Mouse (Mus musculus): ENCODE measurements around the gene Cryba4. TPM values are rescaled to one million over a fixed set of nuclear protein-coding genes. Genes with fewer than 3 reads are reported as not detected.

Cryba4 gene
- polyA plus RNA-seq, 1 experiment: not detected

DNA sequence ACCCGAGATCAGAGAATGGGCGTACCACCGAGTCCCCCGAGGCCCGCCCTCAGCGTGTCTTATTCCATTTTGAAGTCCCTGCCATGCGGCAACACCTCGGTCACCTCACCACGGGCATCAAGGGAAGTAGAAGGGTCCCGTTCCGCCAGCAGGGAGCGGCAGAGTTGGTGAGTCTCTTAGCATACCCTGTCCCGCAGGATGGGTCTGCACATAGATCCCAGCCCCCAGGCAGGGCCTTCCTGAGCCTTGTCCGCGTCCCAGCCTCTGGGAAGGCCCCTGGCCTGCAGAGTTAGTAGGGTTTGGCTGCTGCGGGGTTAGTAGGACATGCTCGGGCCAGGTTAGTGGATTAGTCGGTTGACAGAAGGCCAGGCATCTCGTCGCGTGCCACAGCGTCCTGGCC is 35.3 kb downstream of the Cryba4 start:
- H3K27me3 ChIP-seq (ENCODE audit: control insufficient read depth): no peaks in the 10 kb centered on the region; the same call in 1 of the 2 replicates
- TF ChIP-seq TAL1 (IDR thresholded peaks at IDR 0.05; ENCODE audit: low read length): no peak
- TF ChIP-seq GATA1 (IDR thresholded peaks at IDR 0.05; ENCODE audit: low read length): no peak
- no peaks in the 10 kb centered on the region; the same call in 1 of the 2 replicates for H3K4me1 ChIP-seq (ENCODE audit: control insufficient read depth)
- H3K4me3 ChIP-seq (replicated peaks): no peak overlapping the region
- no peaks in the 10 kb centered on the region for H3K9me3 ChIP-seq (ENCODE audit: control insufficient read depth, low read length)
- H3K36me3 ChIP-seq (ENCODE audit: control insufficient read depth): no peaks in the 10 kb centered on the region

DNA sequence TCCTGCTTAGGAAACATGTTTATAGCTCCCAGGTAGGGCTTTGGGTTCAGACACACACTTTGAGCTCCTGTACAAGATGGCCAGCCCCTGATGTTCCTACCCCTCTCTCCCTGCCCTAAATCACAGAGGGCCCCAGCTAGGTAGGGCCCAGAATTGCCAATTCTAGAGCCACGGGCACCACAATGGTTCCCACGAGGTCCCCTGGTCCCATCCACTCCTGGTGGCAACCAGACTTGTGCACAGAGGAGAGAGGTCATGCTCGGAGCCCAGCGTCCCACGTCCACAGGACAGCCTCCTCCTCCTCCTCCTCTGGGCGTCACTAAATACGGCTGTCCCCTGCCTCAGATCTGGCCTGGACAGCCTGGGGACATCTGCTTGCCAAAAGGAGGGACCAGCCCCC is 36.0 kb downstream of the Cryba4 start:
- H3K9me3 ChIP-seq (ENCODE audit: control insufficient read depth, low read length): peaks cover 4% of the 10 kb centered on the region
- H3K27me3 ChIP-seq (ENCODE audit: control insufficient read depth): no peaks in the 10 kb centered on the region; the same call in 1 of the 2 replicates
- H3K4me1 ChIP-seq (ENCODE audit: control insufficient read depth): no peaks in the 10 kb centered on the region; the same call in 1 of the 2 replicates
- no peak overlapping the region for H3K4me3 ChIP-seq (replicated peaks)
- TF ChIP-seq TAL1 (IDR thresholded peaks at IDR 0.05; ENCODE audit: low read length) (no peak), GATA1 (IDR thresholded peaks at IDR 0.05; ENCODE audit: low read length) (no peak)
- H3K36me3 ChIP-seq (ENCODE audit: control insufficient read depth): no peaks in the 10 kb centered on the region

DNA sequence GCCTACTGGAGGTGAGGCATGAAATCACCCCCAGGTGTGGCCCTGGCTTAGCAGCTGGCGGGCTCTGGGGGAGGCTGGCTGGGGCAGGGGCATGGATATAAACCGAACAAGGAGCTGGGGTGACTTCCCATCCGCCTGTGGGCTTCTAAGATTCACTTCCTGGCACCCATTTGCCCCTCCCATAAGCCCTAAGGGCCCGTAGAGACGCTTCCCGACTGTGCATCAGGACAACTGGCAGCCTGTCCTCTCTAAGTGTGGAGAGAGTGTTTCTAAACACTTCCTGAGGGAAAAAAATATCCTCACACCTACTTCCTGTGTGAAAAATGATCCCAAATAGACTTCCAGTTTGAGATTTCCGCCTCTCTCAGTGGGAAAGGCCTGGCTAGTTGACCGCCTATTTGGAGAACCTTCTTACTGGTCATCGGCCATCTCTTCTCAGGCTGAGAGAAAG is 36.5 kb downstream of the Cryba4 start:
- Histone ChIP-seq H3K4me1 (ENCODE audit: control insufficient read depth) (no peaks in the 10 kb centered on the region; the same call in 1 of the 2 replicates), H3K27me3 (ENCODE audit: control insufficient read depth) (no peaks in the 10 kb centered on the region; the same call in 1 of the 2 replicates), H3K9me3 (ENCODE audit: control insufficient read depth, low read length) (peaks cover 9% of the 10 kb centered on the region), H3K36me3 (ENCODE audit: control insufficient read depth) (no peaks in the 10 kb centered on the region), H3K4me3 (replicated peaks) (no peak overlapping the region)
- no peak for TF ChIP-seq GATA1 (IDR thresholded peaks at IDR 0.05; ENCODE audit: low read length)
- TF ChIP-seq TAL1 (IDR thresholded peaks at IDR 0.05; ENCODE audit: low read length): no peak

DNA sequence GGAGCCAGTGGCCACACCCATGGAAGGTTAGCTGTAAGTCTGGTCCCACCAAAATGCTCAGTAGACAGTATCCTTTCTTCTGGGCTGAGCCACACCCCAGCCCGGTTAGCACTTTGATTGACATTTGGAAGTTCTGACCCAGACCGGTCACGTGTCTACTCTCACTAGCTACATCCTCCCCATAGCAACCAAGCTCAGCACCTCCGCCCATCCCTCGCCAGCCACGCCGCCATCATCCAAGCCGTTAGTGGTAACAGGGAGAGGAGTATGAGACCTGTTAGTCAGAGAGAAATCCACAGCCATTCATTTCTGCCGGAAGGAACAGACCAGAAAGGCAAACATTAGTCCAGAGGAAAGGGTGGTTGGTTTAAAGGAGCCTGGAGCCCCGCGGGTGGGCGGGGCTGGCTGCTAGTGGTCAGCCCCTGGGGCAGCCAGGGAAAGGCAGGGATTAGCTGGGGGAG is 37.0 kb downstream of the Cryba4 start:
- Histone ChIP-seq H3K4me3 (replicated peaks) (no peak overlapping the region), H3K4me1 (ENCODE audit: control insufficient read depth) (no peaks in the 10 kb centered on the region; the same call in 1 of the 2 replicates), H3K27me3 (ENCODE audit: control insufficient read depth) (no peaks in the 10 kb centered on the region)

DNA sequence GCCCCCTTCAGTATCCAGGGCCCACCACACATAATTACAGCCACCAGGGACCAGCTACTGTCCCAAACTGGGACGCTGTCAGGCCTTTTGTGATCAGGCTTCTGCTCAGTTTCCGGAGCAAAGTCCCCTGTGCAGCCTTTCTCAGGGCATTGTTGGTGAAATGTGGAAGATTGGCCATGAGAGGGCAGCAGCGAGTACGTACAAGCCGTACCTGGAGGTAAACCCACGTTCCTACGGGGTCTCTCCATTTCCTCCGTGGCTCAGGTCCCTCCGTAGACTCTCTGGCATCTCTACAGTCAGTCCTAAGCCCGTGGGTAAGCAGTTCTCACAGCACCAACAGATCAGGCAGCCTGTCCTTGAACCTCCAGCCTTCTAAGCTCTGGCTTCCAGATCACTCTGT is 37.9 kb downstream of the Cryba4 start:
- Histone ChIP-seq H3K36me3 (ENCODE audit: control insufficient read depth) (no peaks in the 10 kb centered on the region), H3K4me3 (replicated peaks) (no peak overlapping the region), H3K27me3 (ENCODE audit: control insufficient read depth) (no peaks in the 10 kb centered on the region), H3K9me3 (ENCODE audit: control insufficient read depth, low read length) (peaks cover 11% of the 10 kb centered on the region), H3K4me1 (ENCODE audit: control insufficient read depth) (no peaks in the 10 kb centered on the region; the same call in 1 of the 2 replicates)
- no peak for TF ChIP-seq TAL1 (IDR thresholded peaks at IDR 0.05; ENCODE audit: low read length)
- TF ChIP-seq GATA1 (IDR thresholded peaks at IDR 0.05; ENCODE audit: low read length): no peak

More for the DNA sequence above, 37.0 kb downstream of the Cryba4 start:
- no peaks in the 10 kb centered on the region for H3K36me3 ChIP-seq (ENCODE audit: control insufficient read depth)
- peaks cover 11% of the 10 kb centered on the region for H3K9me3 ChIP-seq (ENCODE audit: control insufficient read depth, low read length)
- no peak for TF ChIP-seq GATA1 (IDR thresholded peaks at IDR 0.05; ENCODE audit: low read length)
- no peak for TF ChIP-seq TAL1 (IDR thresholded peaks at IDR 0.05; ENCODE audit: low read length)

DNA sequence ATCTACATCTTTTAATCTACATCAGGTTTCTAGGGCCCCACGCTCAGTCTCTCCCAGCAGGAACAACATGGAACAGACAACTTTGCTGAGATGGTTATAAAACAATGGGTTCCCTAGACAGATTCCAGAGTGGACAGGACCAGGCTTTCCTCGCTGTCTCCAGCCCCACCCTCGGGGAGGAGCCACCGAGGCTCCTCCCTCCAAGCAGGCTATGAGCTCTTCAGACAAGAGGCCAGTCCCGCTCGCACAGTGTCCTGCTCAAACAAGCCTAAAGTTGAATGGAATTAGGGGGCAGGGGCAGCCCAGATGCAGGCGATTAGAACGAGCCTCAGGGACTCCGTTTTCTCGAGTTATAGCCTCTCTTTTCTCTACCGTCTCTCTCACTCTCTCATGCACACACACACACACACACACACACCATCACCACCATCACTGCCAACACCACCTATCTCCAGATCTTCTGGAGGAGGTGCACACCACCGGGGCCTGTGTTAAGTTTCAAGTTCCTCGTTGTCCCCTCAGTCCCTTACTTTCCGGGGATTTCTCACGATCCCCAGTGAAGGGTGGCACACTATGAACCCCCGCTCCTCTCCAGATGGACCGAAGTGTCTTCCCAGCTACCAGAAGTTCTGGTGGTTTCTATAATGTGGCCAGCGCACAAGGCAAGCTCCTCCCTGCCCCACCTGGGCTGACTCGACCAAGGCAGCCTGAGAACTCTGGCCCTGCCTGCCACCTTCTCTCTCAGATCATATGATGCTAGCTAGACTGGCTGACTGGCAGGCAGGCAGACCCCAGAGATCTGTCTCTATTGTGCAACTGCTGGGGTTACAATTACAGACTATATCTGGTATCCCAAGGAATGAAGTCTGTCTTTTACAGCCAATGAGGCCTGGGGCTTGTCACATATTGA is 38.7 kb downstream of the Cryba4 start:
- no peaks in the 10 kb centered on the region for H3K27me3 ChIP-seq (ENCODE audit: control insufficient read depth)
- H3K4me1 ChIP-seq (ENCODE audit: control insufficient read depth): no peaks in the 10 kb centered on the region; the same call in 1 of the 2 replicates
- peaks cover 11% of the 10 kb centered on the region for H3K9me3 ChIP-seq (ENCODE audit: control insufficient read depth, low read length)
- TF ChIP-seq TAL1 (IDR thresholded peaks at IDR 0.05; ENCODE audit: low read length): no peak
- no peaks in the 10 kb centered on the region for H3K36me3 ChIP-seq (ENCODE audit: control insufficient read depth)
- H3K4me3 ChIP-seq (replicated peaks): no peak overlapping the region

DNA sequence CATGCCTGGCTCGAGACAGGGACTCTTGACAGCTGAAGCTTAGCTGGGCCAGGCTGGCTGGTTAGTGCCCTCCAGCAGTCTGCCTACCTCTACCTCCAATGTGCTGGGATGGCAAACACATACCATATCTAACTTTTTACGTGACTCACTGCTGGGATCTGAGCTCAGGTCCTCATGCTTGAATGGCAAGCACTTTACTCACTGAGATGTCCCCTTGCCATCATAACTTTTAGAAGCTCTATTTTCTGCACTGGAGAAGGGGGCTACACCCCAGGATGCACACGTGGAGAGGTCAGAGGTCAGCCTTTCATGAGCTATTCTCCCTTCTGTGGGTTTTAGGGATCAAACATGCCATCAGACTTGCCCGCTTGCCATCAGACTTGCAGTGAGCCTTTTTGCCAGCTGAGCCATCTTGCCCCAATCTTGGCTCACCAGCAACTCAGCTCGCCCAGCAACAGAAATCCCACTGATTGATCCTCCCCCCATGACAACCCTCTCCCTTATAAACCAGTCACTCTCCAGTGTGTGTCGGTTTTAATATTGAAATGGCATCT is 39.5 kb downstream of the Cryba4 start:
- no peak for TF ChIP-seq GATA1 (IDR thresholded peaks at IDR 0.05; ENCODE audit: low read length)
- TF ChIP-seq TAL1 (IDR thresholded peaks at IDR 0.05; ENCODE audit: low read length): no peak
- H3K36me3 ChIP-seq (ENCODE audit: control insufficient read depth): no peaks in the 10 kb centered on the region
- no peaks in the 10 kb centered on the region; the same call in 1 of the 2 replicates for H3K4me1 ChIP-seq (ENCODE audit: control insufficient read depth)
- no peaks in the 10 kb centered on the region for H3K27me3 ChIP-seq (ENCODE audit: control insufficient read depth)
- no peak overlapping the region for H3K4me3 ChIP-seq (replicated peaks)
- H3K9me3 ChIP-seq (ENCODE audit: control insufficient read depth, low read length): peaks cover 11% of the 10 kb centered on the region

DNA sequence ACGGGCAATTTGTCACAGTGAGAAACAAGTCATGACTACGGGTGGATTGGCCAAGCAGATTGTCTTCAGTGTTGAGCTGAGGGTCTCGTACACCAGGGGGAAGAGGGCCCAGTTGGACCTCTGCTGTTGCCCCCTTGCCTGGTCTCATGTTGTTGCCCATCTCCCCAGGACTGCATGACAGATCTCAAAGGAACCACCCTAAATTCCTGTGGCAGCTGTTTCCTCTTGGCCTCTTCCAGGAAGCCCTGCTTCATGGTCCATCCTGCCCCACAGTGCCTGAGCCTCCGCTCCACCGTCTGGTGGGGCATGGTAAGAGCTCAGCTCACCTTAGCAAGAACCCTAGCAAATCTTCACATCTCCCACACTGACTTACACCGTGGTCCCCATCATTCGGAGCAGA is 40.4 kb downstream of the Cryba4 start:
- Histone ChIP-seq H3K4me1 (ENCODE audit: control insufficient read depth) (no peaks in the 10 kb centered on the region; the same call in 1 of the 2 replicates), H3K9me3 (ENCODE audit: control insufficient read depth, low read length) (peaks cover 11% of the 10 kb centered on the region), H3K27me3 (ENCODE audit: control insufficient read depth) (0 out of 2 replicates have a peak, but pooled peaks cover 1% of the 10 kb centered on the region), H3K36me3 (ENCODE audit: control insufficient read depth) (no peaks in the 10 kb centered on the region), H3K4me3 (replicated peaks) (no peak overlapping the region)
- TF ChIP-seq TAL1 (IDR thresholded peaks at IDR 0.05; ENCODE audit: low read length) (no peak), GATA1 (IDR thresholded peaks at IDR 0.05; ENCODE audit: low read length) (no peak)

DNA sequence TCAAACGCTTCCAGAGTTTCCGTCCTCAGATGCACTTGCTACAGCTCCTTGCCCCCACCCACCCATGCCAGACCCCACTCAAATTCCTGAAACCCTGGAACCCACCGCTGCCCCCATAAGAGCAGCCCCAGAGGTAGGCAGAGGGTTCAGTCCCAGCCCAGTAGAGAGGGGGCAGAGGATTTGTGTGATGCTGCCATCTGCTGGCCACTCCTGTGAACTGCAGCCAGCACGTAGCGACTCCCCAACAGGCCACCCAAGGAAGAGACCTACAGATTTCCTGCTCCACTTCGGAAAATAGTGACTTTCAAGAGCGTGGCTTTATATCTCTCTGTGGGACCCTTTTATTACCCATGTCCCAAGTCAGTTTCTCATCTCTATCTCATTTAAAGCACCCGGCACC is 42.2 kb downstream of the Cryba4 start:
- Histone ChIP-seq H3K9me3 (ENCODE audit: control insufficient read depth, low read length) (peaks cover 11% of the 10 kb centered on the region), H3K4me3 (replicated peaks) (no peak overlapping the region), H3K36me3 (ENCODE audit: control insufficient read depth) (no peaks in the 10 kb centered on the region), H3K27me3 (ENCODE audit: control insufficient read depth) (0 out of 2 replicates have a peak, but pooled peaks cover 2% of the 10 kb centered on the region), H3K4me1 (ENCODE audit: control insufficient read depth) (no peaks in the 10 kb centered on the region; the same call in 1 of the 2 replicates)
- TF ChIP-seq GATA1 (IDR thresholded peaks at IDR 0.05; ENCODE audit: low read length): no peak
- TF ChIP-seq TAL1 (IDR thresholded peaks at IDR 0.05; ENCODE audit: low read length): no peak

Measured in erythroblast, embryonic 14.5 days (primary cell).